In genomic region chr5:74980154-74980553, GRCm38 (mm10) we compare ENCODE assay signal across 15 mouse cellular contexts.
DNase-seq lines count a peak whose midpoint lies in the region; ATAC-seq and TF ChIP-seq lines count a peak whose summit lies in the region.
"Had no signal": no experiment of that assay in that cellular context is flagged by ENCODE, and none has a peak within 500 bp of the region (broad histone marks: within the 10 kb centered on the region; RNA-seq: fewer than 3 reads in every experiment).

No protein-coding gene starts in this region.

- H3K27me3 ChIP-seq in heart, embryonic 14.5 days (ENCODE audit: control insufficient read depth, insufficient read depth, low read length) = no peaks in the 10 kb centered on the region
- H3K27me3 ChIP-seq in heart, embryonic 10.5 days (ENCODE audit: insufficient read depth, poor library complexity, severe bottlenecking) = peaks cover 23% of the 10 kb centered on the region
- H3K27me3 ChIP-seq in lung, embryonic 14.5 days (ENCODE audit: insufficient read depth, low read length) = no peaks in the 10 kb centered on the region
- H3K27me3 ChIP-seq in embryonic facial prominence, embryonic 10.5 days (replicated peaks; ENCODE audit: low read depth, poor library complexity, severe bottlenecking) = peaks cover 89% of the 10 kb centered on the region
- peaks cover 25% of the 10 kb centered on the region for H3K27me3 ChIP-seq in forebrain, embryonic 16.5 days (replicated peaks; ENCODE audit: control insufficient read depth, insufficient read depth, low read length)
- H3K27me3 ChIP-seq: Patski had no signal

- H3K9me3 ChIP-seq in heart, embryonic 14.5 days (ENCODE audit: control insufficient read depth, low read length) = no peaks in the 10 kb centered on the region
- no peaks in the 10 kb centered on the region for H3K9me3 ChIP-seq in heart, embryonic 10.5 days
- no peaks in the 10 kb centered on the region for H3K9me3 ChIP-seq in lung, embryonic 14.5 days (ENCODE audit: low read depth, low read length)
- no peaks in the 10 kb centered on the region for H3K9me3 ChIP-seq in embryonic facial prominence, embryonic 10.5 days
- H3K9me3 ChIP-seq in forebrain, embryonic 16.5 days (ENCODE audit: control insufficient read depth, low read length) = no peaks in the 10 kb centered on the region
- H3K9me3 ChIP-seq: hindbrain, embryonic 15.5 days had no signal

- peak overlapping the region; percentile 21 for H3K4me2 ChIP-seq in heart, embryonic 14.5 days (ENCODE audit: low read length)
- no peak overlapping the region for H3K4me2 ChIP-seq in lung, embryonic 14.5 days
- H3K4me2 ChIP-seq in forebrain, embryonic 16.5 days (ENCODE audit: low read length) = no peak overlapping the region
- H3K4me2 ChIP-seq: hindbrain, embryonic 15.5 days had no signal

- TF ChIP-seq CTCF in lung, embryonic 14.5 days (IDR thresholded peaks at IDR 0.05; ENCODE audit: low read depth) = no peak

- ATAC-seq in heart, embryonic 14.5 days (ENCODE audit: insufficient number of reproducible peaks, insufficient read depth, low FRiP score, low read depth) = no peak
- no peak for ATAC-seq in lung, embryonic 14.5 days (ENCODE audit: insufficient read depth)
- ATAC-seq in forebrain, embryonic 16.5 days = 0 out of 2 replicates have a peak, but pooled peaks have one; percentile 38
- ATAC-seq: Patski had no signal

- no peak for DNase-seq in heart, embryonic 10.5 days (ENCODE audit: low spot score)
- DNase-seq in lung, embryonic 14.5 days = peak; percentile 73
- DNase-seq in lung, postnatal 14 days = no peak
- DNase-seq in embryonic facial prominence, embryonic 10.5 days (ENCODE audit: low spot score) = peak; percentile 59
- DNase-seq in adrenal gland, postnatal 25 days = no peak
- DNase-seq in yolk sac, embryonic 10.5 days (ENCODE audit: low spot score) = no peak
- DNase-seq: adrenal gland, adult 8-10 months; gastrocnemius, postnatal 10 days; lung, adult 2 months; spleen, adult 18-20 months; thymus, adult 18-20 months had no signal

- no peaks in the 10 kb centered on the region for H3K36me3 ChIP-seq in heart, embryonic 14.5 days (ENCODE audit: control insufficient read depth, insufficient read depth, low read length)
- no peaks in the 10 kb centered on the region for H3K36me3 ChIP-seq in heart, embryonic 10.5 days
- no peaks in the 10 kb centered on the region for H3K36me3 ChIP-seq in lung, embryonic 14.5 days (ENCODE audit: insufficient read depth)
- no peaks in the 10 kb centered on the region for H3K36me3 ChIP-seq in embryonic facial prominence, embryonic 10.5 days (replicated peaks)
- no peaks in the 10 kb centered on the region for H3K36me3 ChIP-seq in forebrain, embryonic 16.5 days (ENCODE audit: control insufficient read depth, insufficient read depth)
- H3K36me3 ChIP-seq: hindbrain, embryonic 15.5 days had no signal

- H3K4me3 ChIP-seq in heart, embryonic 14.5 days (ENCODE audit: control insufficient read depth in 1 of 2, insufficient read depth in 1 of 2, low read depth in 1 of 2, low read length in 2 of 2) = no peak overlapping the region
- no peak overlapping the region for H3K4me3 ChIP-seq in heart, embryonic 10.5 days
- H3K4me3 ChIP-seq in lung, embryonic 14.5 days (ENCODE audit: low read depth, low read length) = no peak overlapping the region
- peak overlapping the region; percentile 16; the same call in 1 of the 2 replicates for H3K4me3 ChIP-seq in embryonic facial prominence, embryonic 10.5 days
- no peak overlapping the region for H3K4me3 ChIP-seq in forebrain, embryonic 16.5 days (replicated peaks; ENCODE audit: low read length)
- H3K4me3 ChIP-seq: hindbrain, embryonic 15.5 days had no signal

- H3K27ac ChIP-seq in heart, embryonic 14.5 days (replicated peaks in 1 of 2; ENCODE audit: control insufficient read depth in 1 of 2, insufficient read depth in 1 of 2, low read depth in 2 of 2, low read length in 2 of 2) = 0 out of 4 replicates have a peak overlapping the region, but pooled peaks of 1 of the 2 experiments have one; percentile 55
- H3K27ac ChIP-seq in heart, embryonic 10.5 days = no peak overlapping the region
- no peak overlapping the region for H3K27ac ChIP-seq in lung, embryonic 14.5 days (ENCODE audit: low read depth)
- no peak overlapping the region for H3K27ac ChIP-seq in embryonic facial prominence, embryonic 10.5 days (replicated peaks)
- no peak overlapping the region for H3K27ac ChIP-seq in forebrain, embryonic 16.5 days (ENCODE audit: low read length)
- H3K27ac ChIP-seq: hindbrain, embryonic 15.5 days had no signal

- peaks cover 6 to 8% of the 10 kb centered on the region in 2 experiments; a peak in 3 of 4 replicates for H3K4me1 ChIP-seq in heart, embryonic 14.5 days (ENCODE audit: control insufficient read depth in 2 of 2, insufficient read depth in 2 of 2, low read length in 2 of 2)
- H3K4me1 ChIP-seq in heart, embryonic 10.5 days = peaks cover 17% of the 10 kb centered on the region
- H3K4me1 ChIP-seq in lung, embryonic 14.5 days (ENCODE audit: insufficient read depth) = peaks cover 15% of the 10 kb centered on the region
- H3K4me1 ChIP-seq in embryonic facial prominence, embryonic 10.5 days = peaks cover 60% of the 10 kb centered on the region
- peaks cover 17% of the 10 kb centered on the region for H3K4me1 ChIP-seq in forebrain, embryonic 16.5 days (replicated peaks; ENCODE audit: control insufficient read depth, insufficient read depth, low read length)

- whole genome bisulfite sequencing in heart, embryonic 14.5 days = 20% methylated on average over 7 of the region's 7 CpGs
- WGBS in heart, embryonic 10.5 days = 15% methylated on average over 7 of the region's 7 CpGs
- 13% methylated on average over 7 of the region's 7 CpGs for WGBS in lung, embryonic 14.5 days
- WGBS in embryonic facial prominence, embryonic 10.5 days = 3% methylated on average over 7 of the region's 7 CpGs
- 2% methylated on average over 7 of the region's 7 CpGs for WGBS in forebrain, embryonic 16.5 days

- no peak overlapping the region for H3K9ac ChIP-seq in heart, embryonic 14.5 days (ENCODE audit: low read length)
- H3K9ac ChIP-seq in lung, embryonic 14.5 days = no peak overlapping the region
- H3K9ac ChIP-seq in forebrain, embryonic 16.5 days (replicated peaks; ENCODE audit: low read depth, low read length) = no peak overlapping the region
- H3K9ac ChIP-seq: hindbrain, embryonic 15.5 days had no signal

Comparison
In these comparisons a context has a peak if more than half of its experiments do, and no peak if none do; other contexts are left out.
1. DNase-seq: peak in lung, embryonic 14.5 days (single experiment) and embryonic facial prominence, embryonic 10.5 days (single experiment); none in heart, embryonic 10.5 days (single experiment), lung, postnatal 14 days (single experiment), adrenal gland, postnatal 25 days (single experiment) and yolk sac, embryonic 10.5 days (single experiment).